Mouse (Mus musculus) frontal cortex, adult 2 months (tissue): ENCODE data around the gene Tyw3. TPM values are rescaled to one million over a fixed set of nuclear protein-coding genes. Genes with fewer than 3 reads are reported as not detected.
A peak's percentile ranks its signal among the peaks of the same experiment; 100 is the strongest.

Experiments used
- DNase-seq, 2 experiments: peaks; one replicate each; pipeline ENCODE4 v3.0.0; 2022; ENCODE audit warnings: low spot score in 1 of 2; ENCODE audit errors: extremely low spot score in 1 of 2
- polyA plus RNA-seq: library from polyadenylated mRNA; depleted of rRNA; stranded (reverse); fragments of >200 nt; gene quantifications from 2 replicates; pipeline ENCODE4 v1.2.3, GENCODE M21; 2012; rRNA removed

Gene Tyw3
- polyA plus RNA-seq, 1 experiment: 21.8 TPM

- DNase-seq: no peak
Measured at GRCm38 (mm10) chr3:154570029-154570575, 26.8 kb downstream of the Tyw3 start.

- no peak for DNase-seq
Measured at GRCm38 (mm10) chr3:154565437-154565836, 31.5 kb downstream of the Tyw3 start.

- no peak for DNase-seq
Measured at GRCm38 (mm10) chr3:154562192-154562591, 34.7 kb downstream of the Tyw3 start.

GRCm38 (mm10) chr3:154551035-154551411 is 45.9 kb downstream of the Tyw3 start:
- DNase-seq: no peak

GRCm38 (mm10) chr3:154550326-154551034 is 46.4 kb downstream of the Tyw3 start:
- DNase-seq: no peak

GRCm38 (mm10) chr3:154548868-154549301 is 48.0 kb downstream of the Tyw3 start:
- DNase-seq: no peak

- peak in 1 of 2 experiments; percentile 9 for DNase-seq
Measured at GRCm38 (mm10) chr3:154547549-154548426, 49.1 kb downstream of the Tyw3 start.

GRCm38 (mm10) chr3:154546234-154546633 is 50.7 kb downstream of the Tyw3 start:
- no peak for DNase-seq

- no peak for DNase-seq
Measured at GRCm38 (mm10) chr3:154540086-154540911, 56.6 kb downstream of the Tyw3 start.

- no peak for DNase-seq
Measured at GRCm38 (mm10) chr3:154536134-154536533, 60.8 kb downstream of the Tyw3 start.

GRCm38 (mm10) chr3:154533246-154533645 is 63.7 kb downstream of the Tyw3 start:
- no peak for DNase-seq

- no peak for DNase-seq
Measured at GRCm38 (mm10) chr3:154528973-154529372, 67.9 kb downstream of the Tyw3 start.

GRCm38 (mm10) chr3:154526610-154527009 is 70.3 kb downstream of the Tyw3 start:
- DNase-seq: no peak

Other genes with a start within 250 kb of the Tyw3 start
- gene Cryz, start 393 bp downstream of the Tyw3 start, polyA plus RNA-seq: 13.9 and 16.0 TPM in 2 replicates
- 8.2 and 9.7 TPM in 2 replicates for gene Erich3, start 66.8 kb upstream of the Tyw3 start, polyA plus RNA-seq